25 mouse cellular contexts compared by ENCODE assay signal in genomic region chr2:101550176-101550575, GRCm38 (mm10).
DNase-seq lines count a peak whose midpoint lies in the region; ATAC-seq and TF ChIP-seq lines count a peak whose summit lies in the region.
"Had no signal": no experiment of that assay in that cellular context is flagged by ENCODE, and none has a peak within 500 bp of the region (broad histone marks: within the 10 kb centered on the region; RNA-seq: fewer than 3 reads in every experiment).

No protein-coding gene starts in this region.

- intact Hi-C loops in heart, postnatal 10 days (cut with DNase I), result no loop called here
- intact Hi-C loops in heart, postnatal 14 days (cut with DNase I), result no loop called here

- no peak overlapping the region for H3K4me2 ChIP-seq in heart, postnatal 0 days (ENCODE audit: low read depth, low read length)
- H3K4me2 ChIP-seq: embryonic facial prominence, embryonic 13.5 days; forebrain, embryonic 12.5 days; heart, embryonic 11.5 days; hindbrain, embryonic 13.5 days; intestine, embryonic 15.5 days had no signal

- TF ChIP-seq EP300 in heart, postnatal 0 days (IDR thresholded peaks at IDR 0.05; ENCODE audit: low read depth), result no peak

- no peaks in the 10 kb centered on the region for H3K4me1 ChIP-seq in heart, postnatal 0 days (ENCODE audit: control insufficient read depth, insufficient read depth)
- H3K4me1 ChIP-seq in hindbrain, embryonic 10.5 days (replicated peaks), result no peaks in the 10 kb centered on the region
- H3K4me1 ChIP-seq: embryonic facial prominence, embryonic 10.5 days; embryonic facial prominence, embryonic 13.5 days; forebrain, embryonic 12.5 days; intestine, embryonic 15.5 days had no signal

- TF ChIP-seq CTCF in heart, postnatal 0 days (IDR thresholded peaks at IDR 0.05; ENCODE audit: low read depth), result no peak

- H3K9ac ChIP-seq in heart, postnatal 0 days (replicated peaks; ENCODE audit: low read depth, low read length), result no peak overlapping the region
- H3K9ac ChIP-seq: embryonic facial prominence, embryonic 13.5 days; forebrain, embryonic 12.5 days; forebrain, postnatal 0 days; hindbrain, embryonic 13.5 days; intestine, embryonic 15.5 days had no signal

- 46% methylated on average over 2 of the region's 2 CpGs for WGBS in heart, postnatal 0 days
- 79% methylated on average over 2 of the region's 2 CpGs for WGBS in hindbrain, embryonic 10.5 days

- H3K9me3 ChIP-seq in heart, postnatal 0 days (replicated peaks; ENCODE audit: control insufficient read depth, low read length), result no peaks in the 10 kb centered on the region
- H3K9me3 ChIP-seq in hindbrain, embryonic 10.5 days, result no peaks in the 10 kb centered on the region
- H3K9me3 ChIP-seq: embryonic facial prominence, embryonic 10.5 days; embryonic facial prominence, embryonic 13.5 days; forebrain, embryonic 12.5 days; hindbrain, embryonic 13.5 days; intestine, embryonic 15.5 days had no signal

- no peaks in the 10 kb centered on the region for H3K36me3 ChIP-seq in heart, postnatal 0 days (replicated peaks; ENCODE audit: control insufficient read depth, insufficient read depth, low read length)
- no peaks in the 10 kb centered on the region for H3K36me3 ChIP-seq in hindbrain, embryonic 10.5 days
- H3K36me3 ChIP-seq: embryonic facial prominence, embryonic 10.5 days; embryonic facial prominence, embryonic 13.5 days; forebrain, embryonic 12.5 days; hindbrain, embryonic 13.5 days; intestine, embryonic 15.5 days had no signal

- no peak overlapping the region for H3K4me3 ChIP-seq in heart, postnatal 0 days (ENCODE audit: low read depth, low read length)
- H3K4me3 ChIP-seq in hindbrain, embryonic 10.5 days, result no peak overlapping the region
- H3K4me3 ChIP-seq: embryonic facial prominence, embryonic 10.5 days; embryonic facial prominence, embryonic 13.5 days; erythroblast, embryonic 14.5 days; forebrain, embryonic 12.5 days; heart, adult 2 months; hindbrain, embryonic 13.5 days; intestine, embryonic 15.5 days had no signal

- H3K27ac ChIP-seq in heart, postnatal 0 days (ENCODE audit: low read depth), result peak overlapping the region; percentile 30; the same call in 1 of the 2 replicates
- no peak overlapping the region for H3K27ac ChIP-seq in hindbrain, embryonic 10.5 days
- H3K27ac ChIP-seq: embryonic facial prominence, embryonic 10.5 days; embryonic facial prominence, embryonic 13.5 days; forebrain, embryonic 12.5 days; heart, adult 2 months; hindbrain, embryonic 13.5 days; intestine, embryonic 15.5 days had no signal

- no peaks in the 10 kb centered on the region for H3K27me3 ChIP-seq in heart, postnatal 0 days (ENCODE audit: control insufficient read depth, insufficient read depth, low read length)
- no peaks in the 10 kb centered on the region for H3K27me3 ChIP-seq in hindbrain, embryonic 10.5 days (ENCODE audit: insufficient read depth, poor library complexity, severe bottlenecking)
- H3K27me3 ChIP-seq: embryonic facial prominence, embryonic 13.5 days; forebrain, embryonic 12.5 days; hindbrain, embryonic 13.5 days; intestine, embryonic 15.5 days had no signal

- no peak for ATAC-seq in heart, postnatal 0 days (ENCODE audit: insufficient read depth, low read depth)
- ATAC-seq: activated CD4-positive, CD25-positive, alpha-beta regulatory T cell, adult 4 months; forebrain, postnatal 0 days; hindbrain, embryonic 16.5 days; intestine, embryonic 15.5 days had no signal

- peak; percentile 24 for DNase-seq in heart, adult 11 months
- DNase-seq in heart, postnatal 10 days, result no peak
- DNase-seq in heart, postnatal 0 days (ENCODE audit: low spot score), result no peak
- no peak for DNase-seq in heart, postnatal 14 days
- DNase-seq in thymus, postnatal 25 days, result peak; percentile 64
- no peak for DNase-seq in hindbrain, embryonic 10.5 days (ENCODE audit: low spot score)
- no peak for DNase-seq in frontal cortex, postnatal 10 days (ENCODE audit: low spot score in 2 of 2)
- DNase-seq: adrenal gland, adult 8-10 months; adrenal gland, postnatal 25 days; cerebellum, adult 11-12 months; cerebellum, adult 8-10 months; cerebellum, postnatal 36 days; embryo, embryonic 11 days; forebrain, postnatal 0 days; gastrocnemius, postnatal 25 days; heart, adult 2 months had no signal

Comparison
In these comparisons a context has a peak if more than half of its experiments do, and no peak if none do; other contexts are left out.
1. DNase-seq: peak in heart, adult 11 months (single experiment) and thymus, postnatal 25 days (single experiment); none in heart, postnatal 10 days (0 of 2), heart, postnatal 0 days (single experiment), heart, postnatal 14 days (0 of 2), hindbrain, embryonic 10.5 days (single experiment) and frontal cortex, postnatal 10 days (0 of 2).